Mouse (Mus musculus): ENCODE results near the gene Fastk.

DNA sequence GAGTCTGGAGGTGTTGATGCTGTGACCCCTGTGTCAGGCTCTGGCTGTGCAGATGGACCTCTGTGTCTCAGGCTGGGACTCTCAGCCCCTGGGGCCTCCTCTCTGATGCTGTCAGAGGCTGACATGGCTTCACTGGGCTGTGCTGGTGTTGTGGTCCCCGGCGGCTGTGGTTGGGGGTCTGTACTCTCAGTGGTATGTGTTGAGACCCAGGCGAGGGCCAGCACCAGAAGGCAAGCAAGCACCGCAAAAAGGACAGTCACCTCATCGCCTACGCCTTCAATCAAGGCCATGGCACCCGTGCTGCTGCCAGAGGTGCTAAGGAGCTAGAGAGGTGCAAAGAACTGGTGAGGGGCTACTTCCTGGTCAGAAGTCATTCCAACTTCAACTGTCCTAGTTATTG lies 1.5 kb upstream of the Fastk start:
- TF ChIP-seq POLR2A (IDR thresholded peaks at IDR 0.05; ENCODE audit: low read depth, low read length) (no peak), CTCF (IDR thresholded peaks at IDR 0.05; ENCODE audit: borderline replicate concordance, insufficient read depth, low read length) (no peak)
